20 mouse cellular contexts compared by ENCODE assay signal in genomic region chr4:130905882-130906281, GRCm38 (mm10). TPM values are rescaled to one million over a fixed set of nuclear protein-coding genes. Genes with fewer than 3 reads are reported as not detected.
DNase-seq lines count a peak whose midpoint lies in the region; ATAC-seq and TF ChIP-seq lines count a peak whose summit lies in the region.
"Had no signal": no experiment of that assay in that cellular context is flagged by ENCODE, and none has a peak within 500 bp of the region (broad histone marks: within the 10 kb centered on the region; RNA-seq: fewer than 3 reads in every experiment).

No protein-coding gene starts in this region.

- no peaks in the 10 kb centered on the region for H3K36me3 ChIP-seq in heart, embryonic 16.5 days (ENCODE audit: control insufficient read depth, insufficient read depth)
- H3K36me3 ChIP-seq in heart, adult 2 months (ENCODE audit: control insufficient read depth, insufficient read depth, low read length), result no peaks in the 10 kb centered on the region
- H3K36me3 ChIP-seq in G1E (replicated peaks), result no peaks in the 10 kb centered on the region
- H3K36me3 ChIP-seq in embryonic facial prominence, embryonic 14.5 days (ENCODE audit: control insufficient read depth, insufficient read depth, low read length), result no peaks in the 10 kb centered on the region
- H3K36me3 ChIP-seq in limb, embryonic 15.5 days, result no peaks in the 10 kb centered on the region
- H3K36me3 ChIP-seq: embryonic facial prominence, embryonic 15.5 days; kidney, embryonic 15.5 days; midbrain, embryonic 10.5 days had no signal

- H3K9ac ChIP-seq in heart, embryonic 16.5 days (ENCODE audit: low read length), result no peak overlapping the region
- H3K9ac ChIP-seq in heart, adult 2 months (ENCODE audit: low read depth, low read length), result no peak overlapping the region
- no peak overlapping the region for H3K9ac ChIP-seq in embryonic facial prominence, embryonic 14.5 days (ENCODE audit: low read depth, low read length)
- H3K9ac ChIP-seq in limb, embryonic 15.5 days, result no peak overlapping the region
- H3K9ac ChIP-seq: embryonic facial prominence, embryonic 15.5 days; kidney, embryonic 15.5 days; liver, postnatal 0 days had no signal

- TF ChIP-seq POLR2A in heart, adult 2 months (IDR thresholded peaks at IDR 0.05; ENCODE audit: insufficient read depth, low read depth, low read length), result no peak

- no peak overlapping the region for H3K4me2 ChIP-seq in heart, embryonic 16.5 days (ENCODE audit: low read depth, low read length)
- no peak overlapping the region for H3K4me2 ChIP-seq in embryonic facial prominence, embryonic 14.5 days (ENCODE audit: low read depth, low read length)
- 0 out of 2 replicates have a peak overlapping the region, but pooled peaks have one; percentile 5 for H3K4me2 ChIP-seq in limb, embryonic 15.5 days
- H3K4me2 ChIP-seq: embryonic facial prominence, embryonic 15.5 days; kidney, embryonic 15.5 days had no signal

- no peak for DNase-seq in heart, adult 2 months
- no peak for DNase-seq in G1E (ENCODE audit: low spot score)
- DNase-seq in embryonic facial prominence, embryonic 14.5 days (ENCODE audit: low spot score), result no peak
- no peak for DNase-seq in lung, postnatal 4 days
- no peak for DNase-seq in adrenal gland, postnatal 25 days
- DNase-seq in right cerebral cortex, postnatal 14 days, result no peak
- DNase-seq: liver, postnatal 0 days; lung, postnatal 14 days had no signal

- H3K4me3 ChIP-seq in heart, embryonic 16.5 days (ENCODE audit: low read length), result no peak overlapping the region
- no peak overlapping the region for H3K4me3 ChIP-seq in heart, adult 2 months
- H3K4me3 ChIP-seq in G1E (ENCODE audit: low read depth, low read length), result peak overlapping the region; percentile 11; the same call in 1 of the 2 replicates
- no peak overlapping the region for H3K4me3 ChIP-seq in embryonic facial prominence, embryonic 14.5 days (ENCODE audit: low read depth, low read length)
- no peak overlapping the region for H3K4me3 ChIP-seq in limb, embryonic 15.5 days
- H3K4me3 ChIP-seq: embryonic facial prominence, embryonic 15.5 days; kidney, embryonic 15.5 days; midbrain, embryonic 10.5 days had no signal

- peaks cover 30% of the 10 kb centered on the region for H3K4me1 ChIP-seq in heart, embryonic 16.5 days (ENCODE audit: control insufficient read depth, insufficient read depth, low read length)
- no peaks in the 10 kb centered on the region for H3K4me1 ChIP-seq in heart, adult 2 months (ENCODE audit: control insufficient read depth, insufficient read depth, low read length)
- peaks cover 99% of the 10 kb centered on the region for H3K4me1 ChIP-seq in G1E (ENCODE audit: insufficient read depth, low read depth, low read length)
- peaks cover 13% of the 10 kb centered on the region; the same call in 1 of the 2 replicates for H3K4me1 ChIP-seq in embryonic facial prominence, embryonic 14.5 days (ENCODE audit: control insufficient read depth, insufficient read depth, low read length)
- peaks cover 48% of the 10 kb centered on the region for H3K4me1 ChIP-seq in limb, embryonic 15.5 days

- no peak for TF ChIP-seq CTCF in heart, adult 2 months (IDR thresholded peaks at IDR 0.05)
- no peak for TF ChIP-seq CTCF in G1E (IDR thresholded peaks at IDR 0.05; ENCODE audit: low read depth, low read length)

- H3K27me3 ChIP-seq in heart, embryonic 16.5 days (ENCODE audit: control insufficient read depth, insufficient read depth, low read length), result no peaks in the 10 kb centered on the region
- H3K27me3 ChIP-seq in heart, adult 2 months (ENCODE audit: control insufficient read depth, insufficient read depth, low read length), result no peaks in the 10 kb centered on the region
- no peaks in the 10 kb centered on the region for H3K27me3 ChIP-seq in G1E (ENCODE audit: insufficient read depth, low read length)
- no peaks in the 10 kb centered on the region for H3K27me3 ChIP-seq in embryonic facial prominence, embryonic 14.5 days (replicated peaks; ENCODE audit: control insufficient read depth, insufficient read depth, low read length)
- no peaks in the 10 kb centered on the region for H3K27me3 ChIP-seq in limb, embryonic 15.5 days
- H3K27me3 ChIP-seq: embryonic facial prominence, embryonic 15.5 days; kidney, embryonic 15.5 days had no signal

- WGBS in heart, embryonic 16.5 days, result 65% methylated on average over 6 of the region's 6 CpGs
- 71% methylated on average over 6 of the region's 6 CpGs for WGBS in heart, adult 2 months
- WGBS in embryonic facial prominence, embryonic 14.5 days, result 63% methylated on average over 6 of the region's 6 CpGs
- 52% methylated on average over 6 of the region's 6 CpGs for WGBS in limb, embryonic 15.5 days

- ATAC-seq in heart, embryonic 16.5 days (replicated peaks; ENCODE audit: extremely low read depth, insufficient read depth, low FRiP score), result no peak
- ATAC-seq in G1E (ENCODE audit: extremely low read depth, insufficient number of reproducible peaks, low FRiP score, poor library complexity, severe bottlenecking), result no peak
- ATAC-seq in embryonic facial prominence, embryonic 14.5 days (ENCODE audit: low read depth), result no peak
- no peak for ATAC-seq in limb, embryonic 15.5 days (ENCODE audit: insufficient number of reproducible peaks, low FRiP score, low TSS enrichment, low read depth)
- ATAC-seq: liver, postnatal 0 days had no signal

- H3K9me3 ChIP-seq in heart, embryonic 16.5 days (replicated peaks; ENCODE audit: control insufficient read depth, low read length), result no peaks in the 10 kb centered on the region
- H3K9me3 ChIP-seq in G1E (replicated peaks), result no peaks in the 10 kb centered on the region
- no peaks in the 10 kb centered on the region for H3K9me3 ChIP-seq in embryonic facial prominence, embryonic 14.5 days (ENCODE audit: control insufficient read depth, low read length)
- H3K9me3 ChIP-seq in limb, embryonic 15.5 days, result no peaks in the 10 kb centered on the region
- H3K9me3 ChIP-seq: embryonic facial prominence, embryonic 15.5 days; kidney, embryonic 15.5 days; midbrain, embryonic 10.5 days had no signal

- H3K27ac ChIP-seq in heart, embryonic 16.5 days (ENCODE audit: low read length), result peak overlapping the region; percentile 27; the same call in 1 of the 2 replicates
- H3K27ac ChIP-seq in heart, adult 2 months, result no peak overlapping the region; the same call in 1 of the 2 replicates
- peak overlapping the region; percentile 28; the same call in 1 of the 2 replicates for H3K27ac ChIP-seq in embryonic facial prominence, embryonic 14.5 days (replicated peaks; ENCODE audit: low read depth, low read length)
- H3K27ac ChIP-seq in limb, embryonic 15.5 days, result peak overlapping the region; percentile 75
- H3K27ac ChIP-seq: embryonic facial prominence, embryonic 15.5 days; kidney, embryonic 15.5 days had no signal

- H3K79me2 ChIP-seq in heart, adult 2 months (replicated peaks; ENCODE audit: control insufficient read depth, insufficient read depth, low read length), result no peaks in the 10 kb centered on the region

- intact Hi-C loops in heart, adult 2 months (cut with DNase I), result no loop called here

- TF ChIP-seq EP300 in heart, adult 2 months (IDR thresholded peaks at IDR 0.05; ENCODE audit: insufficient read depth, low read depth, low read length), result no peak

RNA-seq across cellular contexts. Expression of gene Laptm5, which starts 7.0 kb away (rescaled TPM):
- polyA plus RNA-seq in heart, embryonic 16.5 days (2015; fragmentation: Nextera tagmentation; extraction: Ambion mirVana), result 37.5 and 61.2 TPM in 2 replicates
- total RNA-seq in heart, adult 2 months (2021), result 10 to 100 TPM; 15.5 to 22.8 TPM
- 44.1 and 59.4 TPM in 2 replicates for polyA plus RNA-seq in heart, adult 2 months (2012; rRNA removed)
- 717 and 822 TPM in 2 replicates for total RNA-seq in G1E (2014; fragmentation: Nextera tagmentation)
- total RNA-seq in G1E (2017), result 184 and 222 TPM in 2 replicates
- 540 and 565 TPM in 2 replicates for polyA plus RNA-seq in G1E (2012)
- 74.2 and 76.1 TPM in 2 replicates for polyA plus RNA-seq in embryonic facial prominence, embryonic 14.5 days (2014; fragmentation: Nextera tagmentation; extraction: Ambion mirVana)
- 59.7 and 67.1 TPM in 2 replicates for polyA plus RNA-seq in limb, embryonic 15.5 days (2015; fragmentation: Nextera tagmentation; extraction: Ambion mirVana)
- total RNA-seq in adrenal gland, postnatal 25 days (2021), result 12.1 and 13.6 TPM in 2 replicates

RNA-seq across cellular contexts. Expression of gene Matn1, which starts 38.3 kb away (rescaled TPM):
- 0.47 and 1.2 TPM in 2 replicates for polyA plus RNA-seq in heart, embryonic 16.5 days (2015; fragmentation: Nextera tagmentation; extraction: Ambion mirVana)
- total RNA-seq in heart, adult 2 months (2021), result not detected
- 0.10 TPM in 1 of 2 replicates, not detected in the other for polyA plus RNA-seq in heart, adult 2 months (2012; rRNA removed)
- total RNA-seq in G1E (2014; fragmentation: Nextera tagmentation) (0.98 TPM in 1 of 2 replicates, not detected in the other), G1E (2017) (0.60 and 1.1 TPM in 2 replicates)
- 0.30 and 0.79 TPM in 2 replicates for polyA plus RNA-seq in G1E (2012)
- 51.7 and 129 TPM in 2 replicates for polyA plus RNA-seq in embryonic facial prominence, embryonic 14.5 days (2014; fragmentation: Nextera tagmentation; extraction: Ambion mirVana)
- 153 and 161 TPM in 2 replicates for polyA plus RNA-seq in limb, embryonic 15.5 days (2015; fragmentation: Nextera tagmentation; extraction: Ambion mirVana)
- not detected in 2 replicates for total RNA-seq in adrenal gland, postnatal 25 days (2021)
- total RNA-seq: adrenal gland, adult 2 months; monocyte, adult 5-6 weeks had no signal
- polyA plus RNA-seq: adrenal gland, adult 2 months; forebrain, embryonic 11.5 days; gonadal fat pad, adult 2 months; heart, postnatal 0 days; intestine, embryonic 14.5 days; liver, postnatal 0 days; midbrain, embryonic 10.5 days; neural tube, embryonic 14.5 days had no signal

Comparison
In these comparisons a context has a peak if more than half of its experiments do, and no peak if none do; other contexts are left out.
1. RNA of gene Matn1, which starts 38.3 kb away (polyA plus RNA-seq): 153 to 161 TPM in limb, embryonic 15.5 days and 51.7 to 129 TPM in embryonic facial prominence, embryonic 14.5 days; 0.47 to 1.2 TPM in heart, embryonic 16.5 days, 0.30 to 0.79 TPM in G1E and 0.10 TPM in heart, adult 2 months; every median in the first group is over 10 times any median in the second.